Mouse (Mus musculus) cerebellum, adult 2 months (tissue): ENCODE results near the gene Adamts6.

Experiments
- CTCF ChIP-seq: fragments of 200-500 bp; IDR thresholded peaks from 2 replicates; pipeline ENCODE4 v1.5.1; 2011; ENCODE audit warnings: low read depth, mild to moderate bottlenecking, control low read depth, low read length, moderate library complexity, borderline replicate concordance; ENCODE audit not compliant: insufficient read depth
- POLR2A ChIP-seq: fragments of 200-500 bp; IDR thresholded peaks from 2 replicates; pipeline ENCODE4 v1.6.1; 2011; ENCODE audit warnings: low read length, control low read depth, borderline replicate concordance; ENCODE audit not compliant: insufficient read depth

DNA sequence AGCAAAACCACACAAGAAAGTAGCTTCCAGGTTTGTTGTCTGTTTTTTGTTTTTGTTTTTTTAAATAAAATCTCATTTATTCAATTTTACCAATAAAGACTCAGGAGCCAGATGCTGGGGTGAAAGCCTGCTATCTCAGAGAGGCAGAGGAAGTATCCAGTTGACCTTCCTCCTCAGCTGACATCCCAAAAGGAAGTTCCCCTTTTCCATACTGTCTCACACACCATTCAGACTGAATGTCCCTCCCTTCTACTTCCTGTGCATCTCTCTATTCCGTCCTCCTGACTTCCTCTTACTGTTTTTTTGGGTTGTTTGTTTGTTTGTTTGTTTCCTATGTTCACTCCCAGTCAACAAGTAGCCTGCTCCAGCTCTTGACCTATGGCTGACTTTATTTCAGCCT is 216.4 kb downstream of the Adamts6 start:
- no peak for TF ChIP-seq CTCF
- no peak for TF ChIP-seq POLR2A
